Mouse (Mus musculus) limb, embryonic 11.5 days (tissue): ENCODE measurements around the gene Olfr1412. TPM values are rescaled to one million over a fixed set of nuclear protein-coding genes. Genes with fewer than 3 reads are reported as not detected.

ENCODE experiments used
- ATAC-seq: fragments of 200-750 bp; cut with Nextera tagmentation; 2 replicates; pipeline ENCODE4 v1.8.0; 2017; ENCODE audit warnings: low read depth; ENCODE audit not compliant: insufficient number of reproducible peaks, low FRiP score, low TSS enrichment
- DNase-seq: peaks from one replicate; pipeline ENCODE4 v3.0.0-alpha.2; 2015; ENCODE audit warnings: low spot score
- H3K27ac ChIP-seq: fragments of 300-500 bp; sonication (generic); replicated peaks from 2 replicates; pipeline ENCODE4 v1.5.1; 2014; ENCODE audit warnings: low read depth, mild to moderate bottlenecking, low read length
- H3K27me3 ChIP-seq: fragments of 300-500 bp; sonication (generic); 2 replicates; pipeline ENCODE4 v1.6.1; 2014; ENCODE audit warnings: mild to moderate bottlenecking, low read length, mixed read lengths; ENCODE audit not compliant: control insufficient read depth, insufficient read depth
- H3K36me3 ChIP-seq: fragments of 300-500 bp; sonication (generic); 2 replicates; pipeline ENCODE4 v1.6.1; 2014; ENCODE audit warnings: mild to moderate bottlenecking, low read length, moderate library complexity, mixed read lengths; ENCODE audit not compliant: control insufficient read depth, insufficient read depth
- H3K4me1 ChIP-seq: fragments of 300-500 bp; sonication (generic); 2 replicates; pipeline ENCODE4 v1.6.1; 2014; ENCODE audit warnings: low read length, mixed read lengths; ENCODE audit not compliant: control insufficient read depth, insufficient read depth
- H3K4me2 ChIP-seq: fragments of 300-500 bp; sonication (generic); 2 replicates; pipeline ENCODE4 v1.6.1; 2014; ENCODE audit warnings: low read depth, mild to moderate bottlenecking, moderate library complexity; ENCODE audit not compliant: severe bottlenecking
- H3K4me3 ChIP-seq: fragments of 300-500 bp; sonication (generic); 2 replicates; pipeline ENCODE4 v1.5.1; 2014; ENCODE audit warnings: low read depth, low read length
- H3K9ac ChIP-seq: fragments of 300-500 bp; sonication (generic); 2 replicates; pipeline ENCODE4 v1.6.1; 2014; ENCODE audit warnings: mild to moderate bottlenecking, low read length
- H3K9me3 ChIP-seq: fragments of 300-500 bp; sonication (generic); 2 replicates; pipeline ENCODE4 v1.6.1; 2016; ENCODE audit warnings: low read length; ENCODE audit not compliant: control insufficient read depth
- WGBS: fragments of 180-500 bp; shearing (Covaris S2); extraction: QIAGEN DNeasy Blood & Tissue Kit; methylation state at CpG from one replicate; pipeline ENCODE4 v1.1.7; 2014; 5-methylcytosine and 5-hydroxymethylcytosine counted together
- polyA plus RNA-seq: library from polyadenylated mRNA; unstranded; fragments of >200 nt; fragmentation: Nextera tagmentation; extraction: Ambion mirVana; gene quantifications from 2 replicates; pipeline ENCODE4 v1.2.1, GENCODE M21; 2014

The Olfr1412 gene
- polyA plus RNA-seq = not detected in 2 replicates

DNA sequence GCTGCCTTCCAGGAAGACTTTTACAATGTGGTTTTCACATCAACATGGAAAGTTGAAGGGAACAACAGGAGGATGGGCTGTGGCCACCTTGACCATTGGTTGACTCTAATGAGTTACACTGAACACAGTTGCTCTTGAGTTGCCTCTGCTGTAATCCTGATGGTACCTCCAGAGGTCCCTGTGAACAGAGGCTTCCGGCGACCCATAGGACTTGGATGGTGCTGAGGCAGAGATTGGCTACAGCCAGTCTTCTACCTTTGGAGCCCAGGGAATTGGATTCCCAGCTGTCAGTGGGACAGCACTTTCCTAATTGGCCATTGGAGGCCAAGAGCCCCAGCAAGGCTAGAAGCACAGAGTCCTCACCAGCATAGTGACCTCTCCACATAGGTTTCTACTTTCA lies at the start of gene Olfr1412:
Gene Olfr1412, plus strand, starts transcription at position 301 of the 400 bp plus-strand sequence.
- H3K9me3 ChIP-seq = no peaks in the 10 kb centered on the region
- H3K9ac ChIP-seq = no peak within 1 kb of the TSS
- H3K4me2 ChIP-seq = no peak within 1 kb of the TSS
- H3K4me1 ChIP-seq = no peaks in the 10 kb centered on the region
- no peak for ATAC-seq
- 91% methylated on average over 2 of the region's 2 CpGs for WGBS
- H3K27me3 ChIP-seq = no peaks in the 10 kb centered on the region
- H3K36me3 ChIP-seq = no peaks in the 10 kb centered on the region
- peak; percentile 10 for DNase-seq
- H3K4me3 ChIP-seq = no peak within 1 kb of the TSS
- no peak within 1 kb of the TSS for H3K27ac ChIP-seq

DNA sequence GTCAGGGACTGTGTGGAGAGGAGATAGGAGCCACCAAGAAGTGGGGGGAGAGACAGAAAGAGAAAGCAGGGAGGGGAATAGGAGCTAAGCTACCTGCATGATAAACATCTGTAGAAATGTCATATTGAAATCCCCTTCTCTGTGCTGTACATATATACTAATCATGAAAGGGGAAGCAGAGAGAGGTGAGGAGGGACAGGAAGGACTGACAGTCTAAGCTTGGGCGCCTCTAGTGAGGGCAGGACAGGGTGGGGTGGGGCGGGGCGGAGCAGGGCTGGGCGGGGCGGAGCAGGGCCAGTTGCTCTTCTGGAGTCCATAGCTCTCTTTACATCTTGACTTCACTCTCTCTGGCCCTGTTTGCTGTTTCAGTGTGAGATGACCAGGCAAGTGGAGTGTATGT lies 48.6 kb upstream of the Olfr1412 start:
- no peak overlapping the region for H3K4me3 ChIP-seq
- no peak for DNase-seq
- H3K4me1 ChIP-seq = no peaks in the 10 kb centered on the region
- no peak for ATAC-seq
- no peaks in the 10 kb centered on the region for H3K9me3 ChIP-seq
- H3K4me2 ChIP-seq = no peak overlapping the region
- H3K36me3 ChIP-seq = no peaks in the 10 kb centered on the region
- no peak overlapping the region for H3K9ac ChIP-seq
- 25% methylated on average over 4 of the region's 5 CpGs for WGBS
- no peaks in the 10 kb centered on the region for H3K27me3 ChIP-seq
- no peak overlapping the region for H3K27ac ChIP-seq

DNA sequence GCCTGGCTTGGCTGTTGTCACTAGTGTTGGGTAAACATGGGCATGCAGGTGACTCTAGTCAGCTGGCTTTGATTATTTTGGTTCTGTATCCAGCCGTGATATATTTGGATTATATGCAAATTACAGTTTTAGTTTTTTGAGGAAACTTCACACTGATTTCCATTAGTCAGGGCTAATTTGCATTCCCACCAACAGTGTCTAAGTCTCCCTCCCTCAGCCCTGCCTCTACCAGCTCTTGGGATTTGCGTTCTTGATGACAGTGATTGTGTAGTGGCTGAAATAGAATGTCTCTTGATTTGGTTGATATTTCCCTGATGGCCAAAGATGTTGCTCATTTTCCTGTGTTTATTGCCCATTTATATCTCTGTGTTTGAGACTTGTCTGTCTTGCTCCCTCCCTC lies 46.5 kb upstream of the Olfr1412 start:
- no peaks in the 10 kb centered on the region for H3K4me1 ChIP-seq
- H3K4me3 ChIP-seq = no peak overlapping the region
- H3K27ac ChIP-seq = no peak overlapping the region
- no peak overlapping the region for H3K9ac ChIP-seq
- H3K27me3 ChIP-seq = no peaks in the 10 kb centered on the region
- H3K9me3 ChIP-seq = no peaks in the 10 kb centered on the region
- no peak overlapping the region for H3K4me2 ChIP-seq
- no peaks in the 10 kb centered on the region for H3K36me3 ChIP-seq
- ATAC-seq (no peak), DNase-seq (no peak)
- 42% methylated on average over 2 of the region's 2 CpGs for WGBS

DNA sequence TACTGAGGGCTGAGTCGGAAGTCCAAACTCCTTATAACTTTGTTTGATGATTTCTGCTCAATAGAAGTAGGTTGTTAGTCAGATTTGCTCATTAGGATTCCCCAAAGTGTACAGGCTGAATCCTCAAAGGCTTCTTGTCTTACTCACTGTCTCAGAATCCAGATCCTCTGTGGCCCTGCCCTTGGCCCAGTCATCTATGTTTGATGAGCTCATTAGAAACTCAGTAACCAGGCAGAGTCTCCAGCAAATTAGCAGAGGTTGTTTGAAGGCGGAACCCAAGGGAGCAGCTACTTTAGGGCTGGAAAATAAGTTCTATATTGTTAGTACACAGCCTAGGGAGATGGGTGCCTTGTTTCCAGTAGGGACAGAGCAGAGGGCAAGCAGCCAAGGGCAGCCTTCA lies 39.6 kb upstream of the Olfr1412 start:
- H3K4me1 ChIP-seq = no peaks in the 10 kb centered on the region
- 86% methylated on average over 2 of the region's 2 CpGs for WGBS
- no peaks in the 10 kb centered on the region for H3K9me3 ChIP-seq
- no peak overlapping the region for H3K4me2 ChIP-seq
- ATAC-seq (no peak), DNase-seq (no peak)
- H3K9ac ChIP-seq = no peak overlapping the region
- no peaks in the 10 kb centered on the region for H3K36me3 ChIP-seq
- H3K27me3 ChIP-seq = no peaks in the 10 kb centered on the region
- no peak overlapping the region for H3K27ac ChIP-seq
- H3K4me3 ChIP-seq = no peak overlapping the region

DNA sequence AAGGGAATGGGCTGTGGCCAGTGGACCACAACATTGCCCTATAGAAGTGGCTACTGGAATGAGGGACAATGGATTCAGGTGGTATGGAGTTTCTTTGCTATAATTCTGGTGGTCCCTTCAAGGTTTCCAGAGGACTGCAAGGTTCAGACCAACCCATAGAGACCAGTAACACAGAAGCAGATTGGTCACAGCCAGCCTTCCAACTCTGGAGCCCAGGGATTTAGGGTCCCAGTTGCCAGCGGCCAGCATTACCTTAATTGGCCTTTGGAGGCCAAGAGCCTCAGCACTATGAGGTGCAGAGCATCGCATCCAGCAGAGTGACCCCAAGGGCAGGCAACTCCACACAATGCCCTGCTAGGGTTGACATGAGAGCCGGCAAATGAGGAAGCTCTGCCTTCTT lies 14.6 kb upstream of the Olfr1412 start, which contains the start of gene Olfr1413:
Gene Olfr1413, plus strand, starts transcription at position 301 of the 400 bp plus-strand sequence.
- H3K36me3 ChIP-seq = no peaks in the 10 kb centered on the region
- no peaks in the 10 kb centered on the region; the same call in 1 of the 2 replicates for H3K27me3 ChIP-seq
- WGBS = 84% methylated on average over 3 of the region's 3 CpGs
- no peaks in the 10 kb centered on the region for H3K4me1 ChIP-seq
- ATAC-seq (no peak), DNase-seq (no peak)
- H3K4me3 ChIP-seq = no peak within 1 kb of the TSS
- no peak within 1 kb of the TSS for H3K4me2 ChIP-seq
- no peak within 1 kb of the TSS for H3K27ac ChIP-seq
- no peaks in the 10 kb centered on the region for H3K9me3 ChIP-seq
- no peak within 1 kb of the TSS for H3K9ac ChIP-seq

DNA sequence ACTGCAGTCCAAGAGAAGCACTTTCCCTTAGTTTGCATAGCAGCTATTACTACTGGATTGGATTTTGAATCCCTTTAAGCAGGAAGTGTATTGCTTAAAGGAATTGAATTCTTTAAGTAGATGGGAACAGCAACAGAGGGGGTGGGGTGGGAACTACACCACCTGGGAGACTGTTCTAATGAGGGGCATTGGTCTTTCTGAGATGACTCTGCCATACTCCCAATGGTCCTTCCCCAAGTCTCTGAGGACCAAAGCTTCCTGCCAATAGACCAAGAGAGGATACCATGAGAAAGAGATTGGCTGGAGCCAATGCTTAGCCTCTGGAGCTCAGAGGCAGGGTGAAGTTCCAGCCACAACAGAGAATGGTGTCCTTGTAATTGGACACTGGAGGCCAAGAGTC lies 8.5 kb downstream of the Olfr1412 start, which contains the start of gene Olfr1411:
Gene Olfr1411, plus strand, starts transcription at position 301 of the 400 bp plus-strand sequence.
- Histone ChIP-seq H3K4me3 (no peak within 1 kb of the TSS), H3K9ac (no peak within 1 kb of the TSS), H3K9me3 (no peaks in the 10 kb centered on the region), H3K36me3 (no peaks in the 10 kb centered on the region), H3K4me2 (no peak within 1 kb of the TSS), H3K27ac (no peak within 1 kb of the TSS), H3K27me3 (no peaks in the 10 kb centered on the region), H3K4me1 (no peaks in the 10 kb centered on the region)
- ATAC-seq (no peak), DNase-seq (no peak)

DNA sequence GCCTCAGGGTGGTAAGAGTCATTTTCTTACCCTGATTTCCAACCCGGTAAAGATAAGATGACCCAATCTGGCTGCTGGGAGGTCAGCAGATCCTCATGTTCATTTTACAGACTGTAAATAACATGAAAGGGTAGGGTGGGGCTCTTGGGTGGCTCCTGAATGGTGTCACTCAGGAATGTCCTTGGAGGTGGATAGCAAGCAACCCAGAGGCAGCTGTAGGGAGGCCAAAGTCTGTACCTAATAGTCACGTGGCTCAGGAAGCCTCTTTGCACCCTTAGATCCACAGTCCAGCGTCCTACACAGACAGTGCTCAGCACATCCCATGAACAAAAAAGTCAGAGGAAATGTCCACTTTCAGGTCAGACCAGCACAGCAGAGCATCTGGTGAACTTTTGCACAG lies 10.4 kb downstream of the Olfr1412 start:
- Histone ChIP-seq H3K36me3 (no peaks in the 10 kb centered on the region), H3K9ac (no peak overlapping the region), H3K9me3 (no peaks in the 10 kb centered on the region), H3K27ac (no peak overlapping the region), H3K27me3 (no peaks in the 10 kb centered on the region), H3K4me3 (no peak overlapping the region), H3K4me2 (no peak overlapping the region), H3K4me1 (no peaks in the 10 kb centered on the region)
- 83% methylated on average over 3 of the region's 3 CpGs for WGBS
- ATAC-seq (no peak), DNase-seq (no peak)

DNA sequence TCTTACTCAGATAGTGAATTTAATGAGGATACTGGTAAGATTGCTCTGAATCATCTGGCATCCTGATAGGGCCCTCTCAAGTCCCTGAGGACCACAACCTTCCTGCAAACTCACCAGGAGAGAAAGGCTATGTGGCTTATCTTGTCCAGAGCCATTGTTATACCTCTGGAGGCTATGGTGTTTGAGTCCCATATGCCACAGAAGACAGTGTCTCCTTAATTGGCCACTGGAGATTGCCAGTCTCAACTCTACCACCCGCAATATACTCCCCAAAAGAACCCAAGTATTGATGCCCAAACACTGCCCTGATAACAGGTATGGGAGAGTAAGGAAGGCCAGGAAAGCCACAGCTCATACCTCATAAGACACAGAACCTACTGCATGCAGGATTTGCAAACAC lies 19.9 kb downstream of the Olfr1412 start, which contains the start of gene Olfr1410:
Gene Olfr1410, plus strand, starts transcription at position 301 of the 400 bp plus-strand sequence.
- WGBS = 73% methylated on average over 1 of the region's 1 CpGs

DNA sequence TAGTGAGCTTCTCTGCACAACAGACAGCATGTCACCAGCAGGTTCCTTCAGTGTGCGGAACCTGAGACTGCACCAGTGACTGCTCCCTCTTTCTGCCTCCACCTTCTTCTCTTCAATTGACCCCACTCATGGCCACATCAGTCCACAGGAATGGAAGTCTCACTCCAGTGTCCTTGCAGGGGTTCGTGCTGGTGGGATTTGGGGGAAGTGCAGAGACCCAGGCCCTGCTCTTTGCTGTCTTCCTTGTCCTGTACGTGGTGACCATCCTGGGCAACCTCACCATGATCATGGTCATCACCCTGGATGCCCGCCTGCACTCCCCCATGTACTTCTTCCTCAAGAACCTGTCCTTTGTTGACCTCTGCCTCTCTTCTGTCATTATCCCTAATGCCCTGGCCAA lies 22.1 kb downstream of the Olfr1412 start:
- 84% methylated on average over 4 of the region's 4 CpGs for WGBS
- H3K9ac ChIP-seq = no peak overlapping the region
- H3K4me1 ChIP-seq = no peaks in the 10 kb centered on the region
- no peak overlapping the region for H3K4me3 ChIP-seq
- no peak overlapping the region for H3K4me2 ChIP-seq
- DNase-seq (no peak), ATAC-seq (no peak)
- H3K27ac ChIP-seq = no peak overlapping the region
- no peaks in the 10 kb centered on the region for H3K9me3 ChIP-seq
- no peaks in the 10 kb centered on the region for H3K27me3 ChIP-seq
- no peaks in the 10 kb centered on the region for H3K36me3 ChIP-seq

More for the DNA sequence above, 19.9 kb downstream of the Olfr1412 start, which contains the start of gene Olfr1410:
- Histone ChIP-seq H3K4me3 (no peak within 1 kb of the TSS), H3K4me2 (no peak within 1 kb of the TSS), H3K27me3 (no peaks in the 10 kb centered on the region), H3K36me3 (no peaks in the 10 kb centered on the region), H3K9ac (no peak within 1 kb of the TSS), H3K9me3 (no peaks in the 10 kb centered on the region), H3K27ac (no peak within 1 kb of the TSS), H3K4me1 (no peaks in the 10 kb centered on the region)
- ATAC-seq (no peak), DNase-seq (no peak)
